Mouse (Mus musculus) G1E (cell line): Measurements from ENCODE around the gene Sap30bp. TPM values are rescaled to one million over a fixed set of nuclear protein-coding genes. Genes with fewer than 3 reads are reported as not detected.

Experiments used
- ATAC-seq: 2 replicates; pipeline ENCODE4 v1.8.0; 2016; ENCODE audit warnings: mild to moderate bottlenecking; ENCODE audit not compliant: insufficient number of reproducible peaks, poor library complexity, low FRiP score, severe bottlenecking; ENCODE audit errors: extremely low read depth
- DNase-seq: peaks from one replicate; pipeline ENCODE4 v3.0.0; 2012; ENCODE audit warnings: low spot score
- H3K27me3 ChIP-seq: 2 replicates; pipeline ENCODE4 v1.6.1; 2012; ENCODE audit warnings: mild to moderate bottlenecking, low read length, inconsistent platforms; ENCODE audit not compliant: insufficient read depth
- H3K36me3 ChIP-seq: replicated peaks from 2 replicates; pipeline ENCODE3; 2012; ENCODE audit warnings: mild to moderate bottlenecking, inconsistent platforms
- H3K4me1 ChIP-seq: 2 replicates; pipeline ENCODE4 v1.6.1; 2012; ENCODE audit warnings: low read depth, low read length, inconsistent platforms, mixed read lengths; ENCODE audit not compliant: insufficient read depth
- H3K4me3 ChIP-seq: 2 replicates; pipeline ENCODE4 v1.5.1; 2012; ENCODE audit warnings: low read depth, mild to moderate bottlenecking, inconsistent platforms, low read length, moderate library complexity, mixed read lengths
- H3K9me3 ChIP-seq: replicated peaks from 2 replicates; pipeline ENCODE4 v1.6.1; 2012; ENCODE audit warnings: inconsistent platforms
- CTCF ChIP-seq: IDR thresholded peaks from 2 replicates; pipeline ENCODE4 v1.5.1; 2012; ENCODE audit warnings: low read depth, low read length, inconsistent platforms, mixed read lengths
- GATA1 ChIP-seq: IDR thresholded peaks from 2 replicates; pipeline ENCODE4 v1.6.1; 2012; ENCODE audit warnings: borderline replicate concordance, low read length, inconsistent platforms, mixed read lengths
- GATA2 ChIP-seq: IDR thresholded peaks from 2 replicates; pipeline ENCODE4 v1.6.1; 2012; ENCODE audit warnings: low read depth, low read length, inconsistent platforms, borderline replicate concordance
- POLR2AphosphoS5 ChIP-seq: IDR thresholded peaks from 2 replicates; pipeline ENCODE4 v1.6.1; 2012; ENCODE audit warnings: low read depth, low read length, inconsistent platforms; ENCODE audit not compliant: insufficient replicate concordance
- TAL1 ChIP-seq: conservative IDR thresholded peaks from 2 replicates; pipeline ENCODE4 v1.6.1; 2012; ENCODE audit warnings: low read depth, low read length, inconsistent platforms, mixed read lengths
- polyA plus RNA-seq: library from polyadenylated mRNA; stranded (reverse); fragments of >175 nt; gene quantifications from 2 replicates; pipeline ENCODE4 v1.2.3, GENCODE M21; 2012
- total RNA-seq, 2 experiments: library from RNA; stranded (forward) in 1 of 2; stranded (reverse) in 1 of 2; fragments of 200-1000 nt in 1 of 2; fragments of >200 nt in 1 of 2; fragmentation: Nextera tagmentation in 1 of 2; gene quantifications; 2 replicates each; pipeline ENCODE4 v1.2.3; 2014 to 2017

The Sap30bp gene
- total and polyA plus RNA-seq, 3 experiments, result 27.8 to 131 (median 30.8) TPM

GRCm38 (mm10) chr11:115900561-115901337 lies 32.3 kb upstream of the Sap30bp start:
- H3K9me3 ChIP-seq, result no peaks in the 10 kb centered on the region
- TF ChIP-seq TAL1 (no peak), GATA2 (no peak), GATA1 (no peak), CTCF (no peak), POLR2AphosphoS5 (no peak)
- ATAC-seq, result no peak
- H3K4me1 ChIP-seq, result peaks cover 78% of the 10 kb centered on the region
- DNase-seq, result no peak
- peaks cover 81% of the 10 kb centered on the region for H3K36me3 ChIP-seq
- H3K4me3 ChIP-seq, result peak overlapping the region; percentile 76
- no peaks in the 10 kb centered on the region for H3K27me3 ChIP-seq

GRCm38 (mm10) chr11:115901338-115902161 lies 31.5 kb upstream of the Sap30bp start:
- ATAC-seq (peak; percentile 60), DNase-seq (peak; percentile 72)
- Histone ChIP-seq H3K9me3 (no peaks in the 10 kb centered on the region), H3K36me3 (peaks cover 81% of the 10 kb centered on the region), H3K27me3 (no peaks in the 10 kb centered on the region), H3K4me1 (peaks cover 86% of the 10 kb centered on the region), H3K4me3 (peak overlapping the region; percentile 76)
- TF ChIP-seq POLR2AphosphoS5 (no peak), GATA1 (no peak), CTCF (no peak), TAL1 (peak; percentile 93), GATA2 (no peak)

GRCm38 (mm10) chr11:115902177-115902576 lies 30.9 kb upstream of the Sap30bp start:
- no peak for DNase-seq
- H3K27me3 ChIP-seq, result no peaks in the 10 kb centered on the region
- no peaks in the 10 kb centered on the region for H3K9me3 ChIP-seq
- H3K4me3 ChIP-seq, result peak overlapping the region; percentile 76
- H3K36me3 ChIP-seq, result peaks cover 81% of the 10 kb centered on the region
- no peak for TF ChIP-seq GATA1
- no peak for TF ChIP-seq TAL1
- no peak for TF ChIP-seq CTCF
- TF ChIP-seq GATA2, result no peak
- TF ChIP-seq POLR2AphosphoS5, result no peak
- H3K4me1 ChIP-seq, result peaks cover 88% of the 10 kb centered on the region
- no peak for ATAC-seq

DNA sequence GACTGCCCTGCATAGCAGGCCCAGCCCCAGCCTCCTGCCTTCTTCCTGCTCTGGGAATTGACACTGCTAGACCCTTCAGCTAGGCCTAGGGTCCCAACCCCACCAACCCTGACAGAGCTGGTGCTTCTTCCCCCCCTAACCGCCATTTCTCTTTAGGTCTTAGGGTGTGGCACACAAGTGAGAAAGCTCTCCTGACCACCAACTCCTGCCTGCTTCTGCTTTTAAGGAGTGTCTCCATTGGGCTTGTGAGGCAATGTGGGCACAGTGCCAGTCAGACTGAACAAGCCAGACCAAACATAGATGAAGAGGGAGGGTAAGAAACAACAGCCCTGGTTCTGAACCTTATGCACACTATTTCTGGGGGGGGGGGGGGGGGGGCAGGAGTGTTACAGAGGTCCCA lies 30.3 kb upstream of the Sap30bp start:
- Histone ChIP-seq H3K4me1 (peaks cover 88% of the 10 kb centered on the region), H3K36me3 (peaks cover 80% of the 10 kb centered on the region), H3K4me3 (peak overlapping the region; percentile 76; the same call in 1 of the 2 replicates), H3K27me3 (no peaks in the 10 kb centered on the region), H3K9me3 (no peaks in the 10 kb centered on the region)
- no peak for ATAC-seq
- TF ChIP-seq POLR2AphosphoS5 (no peak), CTCF (no peak), GATA2 (no peak), GATA1 (no peak), TAL1 (no peak)
- DNase-seq, result no peak

DNA sequence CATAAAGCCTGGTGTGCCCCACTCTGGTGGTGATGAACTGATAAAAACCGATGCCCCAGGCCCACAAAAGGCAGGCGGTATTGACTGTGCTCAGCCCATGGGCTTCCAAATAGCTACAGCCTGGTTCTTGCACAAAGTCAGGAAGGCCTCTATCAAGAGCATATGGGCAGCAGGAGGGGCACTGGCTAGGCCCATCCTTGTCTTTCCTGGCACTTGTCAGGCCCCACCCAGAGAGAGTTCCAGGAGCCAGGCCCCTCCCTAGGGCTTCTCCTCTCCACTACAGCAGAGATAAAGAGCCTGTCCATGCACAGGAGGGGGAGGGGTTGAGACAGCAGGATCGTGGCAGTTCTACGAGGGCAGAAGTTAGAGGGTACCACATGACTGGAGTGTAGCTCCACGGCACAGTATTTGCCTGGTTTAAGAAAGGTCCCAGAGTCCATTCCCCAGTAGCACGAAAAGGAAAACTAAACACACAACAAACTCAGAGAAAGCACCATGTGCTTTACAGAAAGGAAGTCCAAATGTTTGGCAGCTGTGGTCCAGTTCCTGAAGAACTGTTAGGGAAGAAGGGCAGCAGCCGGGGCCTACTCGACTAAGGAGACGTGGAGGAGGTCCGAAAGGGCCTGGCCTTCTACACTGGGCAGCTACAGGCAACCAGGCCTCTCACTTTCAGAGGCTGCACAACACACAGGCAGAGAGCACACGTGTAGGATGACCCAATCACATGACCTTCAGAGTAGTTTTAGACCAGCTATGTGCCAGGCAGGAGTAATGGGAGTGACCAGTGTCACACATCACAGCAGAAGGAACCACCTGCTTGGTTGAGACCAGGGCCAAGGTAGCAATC lies 29.5 kb upstream of the Sap30bp start:
- Histone ChIP-seq H3K27me3 (no peaks in the 10 kb centered on the region), H3K4me1 (peaks cover 82% of the 10 kb centered on the region), H3K36me3 (peaks cover 81% of the 10 kb centered on the region), H3K9me3 (no peaks in the 10 kb centered on the region), H3K4me3 (peak overlapping the region; percentile 76; the same call in 1 of the 2 replicates)
- DNase-seq (no peak), ATAC-seq (peak; percentile 15; the same call in 1 of the 2 replicates)
- no peak for TF ChIP-seq GATA2
- no peak for TF ChIP-seq CTCF
- no peak for TF ChIP-seq GATA1
- no peak for TF ChIP-seq POLR2AphosphoS5
- no peak for TF ChIP-seq TAL1
